Mouse (Mus musculus) cortical plate, adult 2 months (tissue): ENCODE measurements at regions not wholly inside any gene's neighbourhood (a gene's known extent, or its start where the extent isn't known, plus 50 kb on each side); places are given as distances from the start of the nearest gene placed in this dataset.

Source experiments
- H3K27ac ChIP-seq: fragments of 200-500 bp; 2 replicates; pipeline ENCODE4 v1.5.1; 2012; ENCODE audit warnings: low read length, control low read depth, inconsistent platforms; ENCODE audit not compliant: insufficient read depth
- H3K4me1 ChIP-seq: fragments of 200-500 bp; 2 replicates; pipeline ENCODE4 v1.6.1; 2011; ENCODE audit warnings: low read length; ENCODE audit not compliant: control insufficient read depth, insufficient read depth
- H3K4me3 ChIP-seq: fragments of 200-500 bp; 2 replicates; pipeline ENCODE4 v1.5.1; 2011; ENCODE audit warnings: mild to moderate bottlenecking, low read length, control low read depth; ENCODE audit not compliant: insufficient read depth
- CTCF ChIP-seq: fragments of 200-500 bp; IDR thresholded peaks from 2 replicates; pipeline ENCODE4 v1.5.1; 2011; ENCODE audit warnings: mild to moderate bottlenecking, control low read depth, low read length; ENCODE audit not compliant: insufficient read depth; ENCODE audit errors: extremely low read depth
- POLR2A ChIP-seq: fragments of 200-500 bp; IDR thresholded peaks from 2 replicates; pipeline ENCODE4 v1.6.1; 2011; ENCODE audit warnings: mild to moderate bottlenecking, low read length, control low read depth; ENCODE audit not compliant: insufficient read depth; ENCODE audit errors: extremely low read depth

DNA sequence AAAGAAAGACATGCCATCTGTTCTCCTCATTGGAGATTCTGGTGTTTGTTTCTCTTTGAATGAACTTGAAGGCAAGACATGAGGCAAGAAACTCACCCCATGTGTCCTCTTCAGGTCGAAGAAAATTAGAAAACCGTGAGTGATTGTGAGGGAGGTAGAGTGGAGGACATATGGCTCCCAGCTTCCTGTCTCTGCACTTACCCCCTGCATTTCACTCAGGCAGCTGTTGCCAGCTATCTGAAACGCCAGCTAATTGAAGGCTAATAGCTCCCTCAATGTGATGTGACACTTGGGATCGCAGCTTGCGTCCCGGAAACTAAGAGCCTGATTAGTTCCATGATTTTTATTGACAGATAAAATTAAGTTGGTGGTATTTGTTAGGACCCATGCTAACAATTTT, 289.4 kb upstream of the Sphkap start:
- TF ChIP-seq POLR2A (no peak), CTCF (no peak)
- Histone ChIP-seq H3K4me1 (no peaks in the 10 kb centered on the region), H3K27ac (no peak overlapping the region), H3K4me3 (no peak overlapping the region)

DNA sequence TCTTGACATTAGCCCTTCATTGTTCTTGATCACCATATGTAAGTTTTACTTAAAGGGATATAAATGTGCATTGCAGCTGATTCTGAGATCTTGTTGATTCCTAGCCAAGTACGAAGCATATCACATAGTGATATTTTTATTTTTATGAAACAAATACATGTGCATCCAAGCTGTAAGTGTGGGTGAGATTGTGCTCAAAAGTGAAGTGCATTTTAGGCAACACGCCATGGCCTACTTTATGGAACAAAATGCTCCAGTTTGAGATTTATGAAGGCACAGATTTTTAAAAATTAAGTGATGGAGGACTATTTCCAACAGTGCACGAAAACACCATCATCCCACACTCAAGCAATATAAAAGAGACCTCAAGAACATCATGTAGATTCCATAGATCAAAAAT, 277.2 kb upstream of the Sphkap start:
- no peak overlapping the region for H3K4me3 ChIP-seq
- H3K4me1 ChIP-seq: no peaks in the 10 kb centered on the region; the same call in 1 of the 2 replicates
- no peak for TF ChIP-seq POLR2A
- TF ChIP-seq CTCF: no peak
- H3K27ac ChIP-seq: no peak overlapping the region

DNA sequence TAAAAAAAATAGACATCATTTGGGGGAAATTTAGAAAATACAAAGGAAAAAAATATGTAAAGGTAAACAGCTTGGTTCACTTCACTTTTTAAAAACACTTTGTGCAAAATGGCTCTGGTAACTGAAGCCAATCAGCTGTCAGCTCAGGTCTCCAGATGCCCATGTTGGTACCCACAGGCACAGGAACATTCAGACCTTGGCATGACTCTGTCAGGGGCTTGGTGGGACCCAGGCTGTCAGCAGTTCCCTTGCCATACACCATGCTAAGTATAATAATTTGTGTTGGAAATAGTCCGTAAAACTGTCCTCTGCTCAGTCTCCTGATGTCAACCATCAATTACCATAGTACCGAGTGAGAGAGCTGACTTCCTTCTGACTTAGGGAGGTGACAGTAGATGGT, 257.3 kb upstream of the Sphkap start:
- TF ChIP-seq POLR2A: no peak
- TF ChIP-seq CTCF: no peak
- Histone ChIP-seq H3K4me1 (no peaks in the 10 kb centered on the region), H3K4me3 (no peak overlapping the region), H3K27ac (no peak overlapping the region)

DNA sequence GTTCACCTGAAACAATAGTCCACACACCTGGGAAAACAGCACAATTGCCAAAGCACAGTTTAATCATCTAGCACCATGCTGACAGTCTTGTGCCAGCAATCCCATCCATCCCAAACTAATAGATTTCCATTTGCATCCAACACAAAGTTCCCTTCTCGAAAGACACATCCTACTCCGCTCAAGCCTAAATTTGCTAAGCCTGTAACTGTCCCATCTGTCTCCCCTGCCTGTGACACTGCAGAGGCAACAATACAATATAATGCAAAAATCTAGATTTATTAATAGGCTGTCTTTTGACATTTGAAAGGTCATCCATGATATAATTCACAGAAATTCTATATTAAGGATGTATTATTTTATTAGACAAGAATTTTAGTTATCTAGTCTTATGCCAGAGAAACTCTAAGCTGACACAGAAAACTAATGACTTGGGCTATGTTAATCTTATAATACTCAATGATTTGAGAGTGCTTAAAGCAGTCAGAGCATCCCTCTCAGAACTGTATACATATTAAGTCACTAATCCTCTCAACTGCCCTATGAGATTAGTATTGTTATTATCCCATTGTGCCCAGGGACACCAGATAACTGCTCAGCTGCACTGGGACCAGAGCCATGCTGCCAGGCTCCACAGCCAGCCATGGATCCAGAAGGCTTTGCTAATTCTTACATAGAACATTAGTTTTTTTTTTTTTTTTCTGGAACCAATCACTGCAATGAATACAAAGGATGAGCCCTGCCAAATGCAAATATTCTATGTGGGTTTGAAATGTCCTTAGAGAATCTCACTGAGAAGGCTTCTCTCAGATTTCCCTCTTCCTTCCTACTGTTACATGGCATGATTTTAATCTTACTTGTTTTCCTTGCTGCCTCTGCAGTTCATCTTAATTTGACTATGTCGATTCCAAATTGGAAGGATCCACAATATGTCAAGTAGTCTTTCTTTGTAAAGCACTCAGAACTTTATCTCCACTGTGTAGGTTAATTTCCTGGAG, 254.1 kb upstream of the Sphkap start:
- TF ChIP-seq POLR2A: no peak
- TF ChIP-seq CTCF: no peak
- no peaks in the 10 kb centered on the region for H3K4me1 ChIP-seq
- H3K27ac ChIP-seq: no peak overlapping the region
- no peak overlapping the region for H3K4me3 ChIP-seq

DNA sequence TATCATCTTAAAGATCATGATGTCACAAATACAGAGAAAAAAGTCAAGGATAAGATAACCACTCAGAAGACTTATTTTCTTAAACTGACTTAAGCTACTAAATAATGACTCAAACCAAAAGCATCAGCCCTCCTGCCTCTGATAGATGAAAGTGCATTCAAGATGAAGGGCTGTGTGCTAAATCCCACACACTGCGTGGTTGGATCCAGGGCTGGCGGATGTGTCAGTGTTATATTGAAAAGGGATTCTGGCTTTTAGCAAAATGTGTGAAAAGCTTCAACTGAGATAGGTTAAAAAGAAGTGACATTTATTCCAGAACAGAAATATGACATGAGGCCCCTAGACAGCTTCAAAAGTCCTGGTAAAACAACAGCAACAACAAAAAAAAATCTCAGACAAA, 245.7 kb upstream of the Sphkap start:
- Histone ChIP-seq H3K4me3 (no peak overlapping the region), H3K4me1 (no peaks in the 10 kb centered on the region), H3K27ac (no peak overlapping the region)
- TF ChIP-seq CTCF (no peak), POLR2A (no peak)

DNA sequence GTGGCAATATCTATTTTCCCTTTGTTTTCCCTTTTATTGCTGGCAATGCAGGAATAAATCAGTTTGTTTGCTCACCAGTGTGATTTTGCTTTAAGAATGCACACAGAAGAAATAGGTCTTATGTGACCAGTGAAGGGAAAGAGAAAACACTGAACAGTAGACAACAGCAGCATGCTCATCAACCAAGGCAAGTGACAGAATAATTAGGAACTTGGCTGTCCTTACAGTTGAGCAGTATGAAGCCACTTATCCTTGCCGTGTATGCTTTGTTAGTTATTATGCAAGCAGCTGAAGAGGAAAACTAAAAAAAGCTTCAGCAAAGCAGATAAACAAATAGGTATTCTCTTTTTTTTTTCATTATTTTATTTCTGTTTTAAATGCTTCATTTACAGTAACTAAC, 237.6 kb upstream of the Sphkap start:
- H3K4me3 ChIP-seq: no peak overlapping the region
- H3K27ac ChIP-seq: no peak overlapping the region
- no peaks in the 10 kb centered on the region for H3K4me1 ChIP-seq
- TF ChIP-seq CTCF (no peak), POLR2A (no peak)

DNA sequence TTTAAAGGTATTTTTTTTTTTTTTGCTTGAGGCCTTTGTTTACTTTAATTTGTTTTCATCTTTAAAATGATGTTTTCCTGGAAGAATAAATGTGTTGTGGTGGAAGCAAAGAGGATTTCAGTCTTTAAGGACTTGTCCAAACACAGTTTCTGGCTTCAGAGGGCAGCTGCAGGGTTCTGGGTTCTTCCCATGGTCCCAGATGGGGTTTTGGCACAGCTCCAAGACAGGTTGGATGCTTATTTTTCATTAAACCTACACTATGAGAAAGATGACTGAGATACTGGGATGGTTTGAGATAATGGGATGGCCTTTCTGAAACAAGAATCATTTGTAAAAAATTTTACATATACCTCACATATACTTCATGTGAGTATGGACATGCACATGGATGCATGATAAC, 234.7 kb upstream of the Sphkap start:
- Histone ChIP-seq H3K4me3 (no peak overlapping the region), H3K27ac (no peak overlapping the region), H3K4me1 (no peaks in the 10 kb centered on the region)
- TF ChIP-seq CTCF (no peak), POLR2A (no peak)

DNA sequence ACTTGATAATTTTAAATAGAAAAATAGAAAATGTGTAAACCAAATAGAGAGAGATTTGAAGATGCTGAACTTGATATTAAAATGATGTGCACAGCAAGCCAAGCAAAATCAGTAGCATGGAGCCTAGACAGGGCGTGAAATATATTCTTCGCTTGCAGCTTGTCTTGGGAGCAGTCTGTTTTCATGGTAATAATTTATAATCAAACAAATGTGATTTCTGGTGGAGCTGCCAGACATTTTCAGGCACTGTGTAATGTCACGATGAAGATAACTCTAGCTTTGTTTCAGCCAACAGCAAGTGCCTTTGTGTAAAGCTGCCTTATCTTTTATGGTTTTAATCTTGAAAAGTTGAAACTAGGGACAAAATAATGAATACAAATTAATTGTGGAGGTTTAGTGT, 228.1 kb upstream of the Sphkap start:
- TF ChIP-seq CTCF: no peak
- no peak for TF ChIP-seq POLR2A
- no peak overlapping the region for H3K27ac ChIP-seq
- H3K4me1 ChIP-seq: no peaks in the 10 kb centered on the region
- H3K4me3 ChIP-seq: no peak overlapping the region

DNA sequence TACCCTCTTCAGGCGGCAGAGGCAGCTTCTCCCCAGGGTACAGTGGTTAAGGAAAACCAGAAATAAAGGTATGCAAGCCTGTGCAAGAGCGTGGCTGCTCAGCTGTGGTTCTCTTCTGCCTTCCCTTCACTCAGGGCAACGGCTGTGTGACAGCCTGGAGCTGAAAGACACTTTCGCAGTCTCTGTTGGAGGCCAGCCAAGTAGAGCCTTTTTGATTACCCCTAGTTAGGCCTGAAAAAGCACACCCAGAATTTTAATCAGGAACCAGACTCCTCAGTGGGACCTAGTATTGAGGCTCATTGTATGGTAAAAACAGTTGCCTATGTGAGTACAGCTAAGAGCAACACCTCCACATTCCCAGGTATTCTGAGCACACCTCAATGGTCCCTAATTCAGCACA, 223.8 kb upstream of the Sphkap start:
- TF ChIP-seq CTCF (no peak), POLR2A (no peak)
- no peak overlapping the region for H3K27ac ChIP-seq
- no peaks in the 10 kb centered on the region for H3K4me1 ChIP-seq
- no peak overlapping the region for H3K4me3 ChIP-seq

DNA sequence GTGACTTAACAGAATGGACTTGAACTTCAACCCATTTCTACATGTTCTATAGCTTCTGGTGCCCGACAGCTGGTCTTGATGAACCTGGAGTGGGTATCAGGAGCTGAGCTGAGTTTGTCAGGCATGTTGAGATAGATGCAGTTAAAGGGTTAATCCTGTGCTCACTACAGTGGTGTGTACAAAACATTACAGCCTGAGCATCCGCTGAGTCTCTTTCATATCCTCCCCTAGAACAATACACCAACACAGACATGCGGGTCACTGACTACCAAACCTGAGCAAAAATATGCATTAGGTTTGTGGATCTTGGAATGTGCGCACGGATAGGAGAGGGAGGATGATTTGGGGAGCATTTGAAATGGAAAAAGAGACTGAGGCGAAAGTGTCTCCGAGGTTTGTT, 223.4 kb upstream of the Sphkap start:
- no peaks in the 10 kb centered on the region for H3K4me1 ChIP-seq

More for the DNA sequence above, 223.4 kb upstream of the Sphkap start:
- H3K27ac ChIP-seq: no peak overlapping the region
- no peak overlapping the region for H3K4me3 ChIP-seq
- no peak for TF ChIP-seq POLR2A
- TF ChIP-seq CTCF: no peak
